Mouse (Mus musculus) brain, embryonic 18.5 days (tissue): ENCODE data around the gene Nabp1.

ENCODE experiments used
- DNase-seq: peaks from one replicate; pipeline ENCODE4 v3.0.0-alpha.2; 2012; ENCODE audit warnings: low read depth, low spot score

The Nabp1 gene

GRCm38 (mm10) chr1:51478262-51479026 is at the start of gene Nabp1:
Gene Nabp1 (minus strand): TSS chr1:51478425.
- peak; percentile 94 for DNase-seq

GRCm38 (mm10) chr1:51525563-51526265 is 47.5 kb upstream of the Nabp1 start:
- DNase-seq, result no peak

GRCm38 (mm10) chr1:51521651-51522050 is 43.4 kb upstream of the Nabp1 start:
- no peak for DNase-seq

- DNase-seq, result no peak
These were observed 42.1 kb upstream of the Nabp1 start for GRCm38 (mm10) chr1:51520246-51520780.

- no peak for DNase-seq
These were observed 40.9 kb upstream of the Nabp1 start for GRCm38 (mm10) chr1:51519112-51519511.

GRCm38 (mm10) chr1:51515625-51516024 is 37.4 kb upstream of the Nabp1 start:
- no peak for DNase-seq

GRCm38 (mm10) chr1:51515041-51515440 is 36.8 kb upstream of the Nabp1 start:
- no peak for DNase-seq

GRCm38 (mm10) chr1:51514379-51514778 is 36.2 kb upstream of the Nabp1 start:
- no peak for DNase-seq

- DNase-seq, result no peak
These were observed 35.0 kb upstream of the Nabp1 start for GRCm38 (mm10) chr1:51513059-51513713.

GRCm38 (mm10) chr1:51512326-51512725 is 34.1 kb upstream of the Nabp1 start:
- DNase-seq, result no peak

- DNase-seq, result no peak
These were observed 31.6 kb upstream of the Nabp1 start for GRCm38 (mm10) chr1:51509776-51510175.

- no peak for DNase-seq
These were observed 30.9 kb upstream of the Nabp1 start for GRCm38 (mm10) chr1:51509083-51509482.

- no peak for DNase-seq
These were observed 30.3 kb upstream of the Nabp1 start for GRCm38 (mm10) chr1:51508543-51508942.

GRCm38 (mm10) chr1:51507436-51507835 is 29.2 kb upstream of the Nabp1 start:
- DNase-seq, result no peak

- no peak for DNase-seq
These were observed 28.0 kb upstream of the Nabp1 start for GRCm38 (mm10) chr1:51506236-51506635.

GRCm38 (mm10) chr1:51505632-51506031 is 27.4 kb upstream of the Nabp1 start:
- DNase-seq, result no peak

- DNase-seq, result no peak
These were observed 24.8 kb upstream of the Nabp1 start for GRCm38 (mm10) chr1:51503055-51503454.

GRCm38 (mm10) chr1:51502353-51502752 is 24.1 kb upstream of the Nabp1 start:
- DNase-seq, result no peak

- no peak for DNase-seq
These were observed 23.0 kb upstream of the Nabp1 start for GRCm38 (mm10) chr1:51501251-51501650.

GRCm38 (mm10) chr1:51498601-51499098 is 20.4 kb upstream of the Nabp1 start:
- DNase-seq, result no peak

GRCm38 (mm10) chr1:51496163-51496562 is 17.9 kb upstream of the Nabp1 start:
- DNase-seq, result no peak
